Mouse (Mus musculus) liver, adult (tissue): ENCODE measurements around the gene Cdk19.

Source experiments
- GATA4 ChIP-seq: IDR thresholded peaks from 2 replicates; pipeline ENCODE4 v1.6.1; 2014; ENCODE audit warnings: mild to moderate bottlenecking, low read length; ENCODE audit not compliant: insufficient replicate concordance

Cdk19 gene

GRCm38 (mm10) chr10:40477426-40478075, 138.2 kb downstream of the Cdk19 start:
- TF ChIP-seq GATA4 = no peak

GRCm38 (mm10) chr10:40478626-40479025, 139.3 kb downstream of the Cdk19 start:
- no peak for TF ChIP-seq GATA4

- TF ChIP-seq GATA4 = no peak
These were observed 139.9 kb downstream of the Cdk19 start for GRCm38 (mm10) chr10:40479216-40479615.

GRCm38 (mm10) chr10:40479621-40480193, 140.3 kb downstream of the Cdk19 start:
- no peak for TF ChIP-seq GATA4

- no peak for TF ChIP-seq GATA4
These were observed 142.2 kb downstream of the Cdk19 start for GRCm38 (mm10) chr10:40481534-40481933.

- TF ChIP-seq GATA4 = no peak
These were observed 142.9 kb downstream of the Cdk19 start for GRCm38 (mm10) chr10:40482285-40482684.

- TF ChIP-seq GATA4 = no peak
These were observed 149.9 kb downstream of the Cdk19 start for GRCm38 (mm10) chr10:40489086-40489796.

GRCm38 (mm10) chr10:40491131-40491530, 151.8 kb downstream of the Cdk19 start:
- no peak for TF ChIP-seq GATA4

GRCm38 (mm10) chr10:40491748-40492147, 152.4 kb downstream of the Cdk19 start:
- no peak for TF ChIP-seq GATA4

- no peak for TF ChIP-seq GATA4
These were observed 155.1 kb downstream of the Cdk19 start for GRCm38 (mm10) chr10:40494181-40495162.

GRCm38 (mm10) chr10:40497301-40498041, 158.1 kb downstream of the Cdk19 start:
- no peak for TF ChIP-seq GATA4

- no peak for TF ChIP-seq GATA4
These were observed 159.1 kb downstream of the Cdk19 start for GRCm38 (mm10) chr10:40498426-40498825.

GRCm38 (mm10) chr10:40499314-40500252, 160.2 kb downstream of the Cdk19 start:
- TF ChIP-seq GATA4 = peak; percentile 49; the same call in 1 of the 2 replicates
